Mouse (Mus musculus): ENCODE results near the gene Olfr957.

Olfr957 gene

GRCm38 (mm10) chr9:39515531-39515930, at the start of gene Olfr957:
TSS of gene Olfr957 (minus strand) at chr9:39515809.
- DNase-seq (ENCODE audit: low spot score) = no peak

DNA sequence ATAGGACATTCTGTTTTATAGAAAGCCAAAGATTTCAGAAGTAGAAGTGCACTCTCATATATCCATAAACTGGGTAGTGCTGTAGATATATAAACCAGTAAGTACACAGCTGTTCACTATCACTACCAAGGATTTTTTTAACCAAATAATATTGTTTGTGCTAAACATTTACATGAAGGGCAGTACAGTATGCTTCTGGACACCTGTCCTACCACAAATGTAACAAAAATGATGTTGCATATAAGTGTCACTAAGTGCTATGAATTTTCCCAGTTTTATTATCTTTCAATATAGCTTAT, 42.7 kb upstream of the Olfr957 start:
- no peak for DNase-seq (ENCODE audit: low spot score)

DNA sequence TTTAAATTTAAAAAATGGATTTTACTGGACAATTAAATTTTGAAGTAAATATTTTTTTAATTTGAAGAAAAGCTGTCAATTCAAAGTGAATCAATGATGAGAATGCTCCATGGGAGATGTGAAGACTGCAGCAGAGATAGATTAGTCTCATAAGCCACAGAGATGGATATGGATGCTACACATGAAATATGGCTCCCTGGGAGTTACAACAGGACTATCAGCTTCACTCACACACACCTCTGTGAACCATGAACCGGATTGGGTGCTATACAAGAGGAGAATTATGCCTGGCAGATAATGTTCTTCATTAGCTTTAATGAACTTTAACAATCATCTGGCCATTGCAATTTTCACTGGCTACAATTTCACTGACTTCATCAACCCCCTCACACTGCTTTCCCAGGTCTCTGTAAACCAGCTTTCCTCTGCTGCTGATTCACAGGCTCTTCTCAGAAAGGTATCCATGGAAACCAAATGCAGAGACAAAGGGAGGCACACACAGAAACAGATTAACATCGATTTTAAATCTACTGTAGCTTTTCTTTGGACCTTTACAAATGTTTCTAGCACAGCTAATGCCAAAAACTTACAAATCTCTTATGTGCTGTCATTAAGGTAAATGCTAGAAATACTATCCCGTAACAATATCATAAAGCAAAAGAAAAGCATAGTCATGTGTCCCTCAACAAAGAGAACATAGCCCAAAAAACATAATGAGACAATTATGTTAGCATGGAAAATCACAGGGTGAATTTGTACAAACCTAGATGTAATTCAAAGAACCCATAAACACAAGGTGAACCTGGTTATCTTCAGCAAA, 42.1 kb upstream of the Olfr957 start:
- DNase-seq (ENCODE audit: low spot score) = peak; percentile 46

DNA sequence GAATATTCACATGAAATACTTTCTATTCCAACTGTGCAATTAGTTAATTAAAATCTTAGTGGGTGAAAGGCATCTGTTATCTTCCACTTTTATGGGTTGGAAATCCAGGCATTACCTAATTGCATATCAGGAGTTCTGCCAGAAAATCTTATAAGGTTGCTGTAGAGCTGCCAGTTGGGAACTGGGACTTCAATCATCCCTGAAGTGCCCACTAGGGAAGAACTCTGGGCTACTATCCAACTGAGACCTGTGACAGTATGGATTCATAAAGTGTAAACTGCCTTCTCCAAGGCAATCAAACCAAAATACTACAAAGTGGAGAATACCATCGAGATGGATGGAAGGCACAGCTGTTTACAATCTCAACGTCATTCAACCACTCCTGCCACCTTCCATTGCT, 38.3 kb upstream of the Olfr957 start, which contains the start of gene Olfr958:
Gene Olfr958, minus strand, starts transcription at position 109 of the 400 bp plus-strand sequence.
- DNase-seq (ENCODE audit: low spot score) = no peak

DNA sequence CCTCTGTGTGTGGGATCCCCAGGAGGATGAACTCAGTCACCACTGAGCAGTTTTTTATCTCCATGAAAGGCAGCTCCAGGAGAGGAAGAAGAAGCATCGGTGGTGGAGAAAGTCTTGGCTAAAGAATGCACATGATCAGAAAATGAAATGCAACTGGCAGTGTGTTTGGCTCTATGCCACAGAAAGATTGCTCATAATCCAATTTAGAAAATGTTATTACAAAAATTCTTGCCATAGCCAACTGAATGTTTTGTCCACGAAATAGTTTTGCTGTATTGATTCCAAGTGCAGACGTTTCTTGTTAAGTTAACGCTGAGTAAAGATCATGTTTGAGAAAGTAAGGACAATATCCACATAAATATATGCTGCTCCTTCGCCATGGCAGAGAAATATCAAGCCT, 35.2 kb upstream of the Olfr957 start:
- no peak for DNase-seq (ENCODE audit: low spot score)

DNA sequence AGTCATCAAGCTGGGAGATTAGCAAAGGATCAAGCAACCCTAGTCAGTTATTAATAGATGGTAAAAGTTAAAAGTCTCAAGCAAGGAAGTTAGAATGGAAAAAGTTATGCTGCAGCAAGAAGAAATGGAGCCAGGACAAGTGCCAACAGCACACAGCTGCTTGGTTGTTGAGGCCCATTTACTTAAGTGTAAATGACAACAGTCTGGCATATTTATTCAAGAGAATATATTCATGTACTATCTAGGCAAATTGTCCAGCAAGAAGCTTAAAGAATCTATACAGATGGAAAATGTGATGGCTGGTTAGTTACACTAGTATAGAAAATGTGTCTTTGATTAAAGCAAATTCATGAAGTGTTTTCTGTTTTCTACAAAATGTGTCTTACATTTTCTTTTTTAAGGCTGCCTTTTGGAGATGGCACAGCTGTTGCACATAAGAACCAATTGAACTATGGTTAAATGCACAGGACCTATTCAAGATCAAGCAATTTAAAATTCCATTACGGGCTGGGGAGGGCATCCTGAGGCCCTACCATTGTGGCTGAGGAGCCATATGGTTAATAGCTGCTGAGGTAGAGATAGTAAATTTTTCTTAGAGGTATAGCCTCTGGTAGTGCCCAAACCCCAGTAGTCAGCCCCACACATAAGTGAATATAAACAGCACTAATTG, 8.1 kb upstream of the Olfr957 start:
- no peak for DNase-seq (ENCODE audit: low spot score)

DNA sequence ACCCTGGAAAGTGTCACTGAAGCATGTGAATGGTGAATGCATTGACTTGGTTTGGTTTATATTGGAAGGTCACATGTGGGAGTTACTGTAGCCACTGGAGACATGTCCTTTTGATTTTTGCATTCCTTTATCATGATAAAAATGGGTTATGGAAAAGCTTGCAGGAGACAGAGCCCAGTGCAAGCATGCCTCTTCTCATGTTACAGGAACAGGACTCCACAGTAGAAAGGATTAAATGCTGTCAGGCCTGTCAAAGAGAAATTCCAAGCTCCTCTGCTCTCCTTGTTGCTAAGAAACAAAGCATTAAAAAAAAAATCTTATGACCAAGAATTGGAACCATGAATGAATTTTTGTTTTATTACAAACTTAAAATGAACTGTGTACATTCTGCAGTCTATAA, 3.0 kb upstream of the Olfr957 start:
- no peak for DNase-seq (ENCODE audit: low spot score)

- DNase-seq (ENCODE audit: low spot score) = no peak
Measured at GRCm38 (mm10) chr9:39509412-39509811, 6.2 kb downstream of the Olfr957 start.

DNA sequence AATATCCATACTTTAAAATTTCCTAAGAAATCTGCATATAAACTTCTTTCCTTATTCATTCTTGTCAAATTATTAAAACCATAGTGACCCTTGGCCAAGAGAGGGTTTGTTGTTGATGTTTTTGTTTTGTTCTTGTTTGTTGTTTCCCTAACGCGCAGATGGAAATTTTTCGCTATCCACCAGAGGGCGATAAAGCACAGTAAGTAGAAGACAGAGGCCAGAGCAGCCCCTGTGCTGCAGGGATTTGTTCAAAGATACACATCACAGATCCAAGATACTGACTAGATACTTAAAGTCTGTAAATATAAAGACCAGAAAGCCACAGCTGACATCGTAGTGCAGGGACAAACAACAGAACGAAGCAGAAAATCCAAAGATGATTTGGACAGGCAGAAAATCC, 6.6 kb downstream of the Olfr957 start:
- peak; percentile 80 for DNase-seq (ENCODE audit: low spot score)

DNA sequence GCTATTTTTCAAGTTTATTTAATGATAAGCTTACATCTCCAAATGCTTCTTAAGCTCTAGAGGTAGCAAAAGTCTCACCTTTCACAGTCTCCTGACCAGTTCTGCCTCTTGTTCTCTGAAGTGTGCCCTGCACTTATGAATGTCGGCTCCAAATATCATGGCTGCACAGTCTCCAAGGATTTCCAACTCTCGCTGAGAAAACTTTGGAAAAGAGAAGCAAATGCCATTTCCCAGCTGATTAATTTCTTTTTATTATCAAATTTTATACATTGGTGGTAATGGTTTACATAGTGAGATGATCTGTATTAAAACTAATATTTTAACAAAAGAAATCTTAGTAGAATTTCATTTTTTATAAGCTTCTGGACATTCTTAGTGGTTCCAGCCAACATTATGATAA, 21.7 kb downstream of the Olfr957 start, which contains the start of gene Olfr44:
Gene Olfr44, minus strand, starts transcription at position 101 of the 400 bp plus-strand sequence.
- DNase-seq (ENCODE audit: low spot score) = no peak

DNA sequence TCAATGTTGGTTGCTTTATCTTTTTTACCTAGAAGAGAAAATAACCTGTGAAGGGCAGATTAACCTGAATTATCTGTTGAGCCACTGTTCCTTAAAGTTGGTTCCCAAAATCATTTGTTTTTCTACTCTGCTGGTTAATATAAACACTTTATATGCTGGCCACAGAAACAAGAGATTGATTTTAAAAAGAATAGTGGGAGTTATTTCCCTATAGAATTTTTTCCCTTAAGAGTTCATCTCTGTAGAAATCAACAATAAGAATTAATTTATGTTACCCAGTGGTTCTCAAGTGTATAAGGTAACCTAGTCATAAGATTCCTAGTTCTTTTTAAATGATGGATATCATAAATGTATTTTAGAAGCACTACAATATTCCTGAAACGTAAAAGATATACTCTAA, 43.8 kb downstream of the Olfr957 start, which contains the start of gene Olfr955:
Gene Olfr955, minus strand, starts transcription at position 101 of the 400 bp plus-strand sequence.
- no peak for DNase-seq (ENCODE audit: low spot score)
